Mouse (Mus musculus): ENCODE results near the gene Sgk1. TPM values are rescaled to one million over a fixed set of nuclear protein-coding genes. Genes with fewer than 3 reads are reported as not detected.

Sgk1 gene
- polyA plus RNA-seq, 1 experiment from 2014 or later, result 29.6 TPM

- H3K27ac ChIP-seq (ENCODE audit: low read depth), result peak overlapping the region; percentile 91
- ATAC-seq (replicated peaks; ENCODE audit: low FRiP score, low TSS enrichment, low read depth), result peak; percentile 76
- peak; percentile 71 for DNase-seq (ENCODE audit: low spot score)
- peak overlapping the region; percentile 84 for H3K4me2 ChIP-seq (ENCODE audit: low read length)
- H3K36me3 ChIP-seq (ENCODE audit: control insufficient read depth, insufficient read depth, low read length), result peaks cover 18% of the 10 kb centered on the region
- peak overlapping the region; percentile 76 for H3K4me3 ChIP-seq (ENCODE audit: low read depth, low read length)
- no peaks in the 10 kb centered on the region for H3K9me3 ChIP-seq (ENCODE audit: control insufficient read depth, low read length)
- WGBS, result under 1% methylated on average over 59 of the region's 60 CpGs
- H3K27me3 ChIP-seq (replicated peaks; ENCODE audit: control insufficient read depth, insufficient read depth, low read length), result peaks cover 12% of the 10 kb centered on the region; the same call in 1 of the 2 replicates
- peak overlapping the region; percentile 70 for H3K9ac ChIP-seq (ENCODE audit: low read length)
- peaks cover 13% of the 10 kb centered on the region for H3K4me1 ChIP-seq (replicated peaks; ENCODE audit: control insufficient read depth, insufficient read depth, low read length)
Observed at GRCm38 (mm10) chr10:21993515-21994373, 111.8 kb downstream of the Sgk1 start.

GRCm38 (mm10) chr10:21994431-21994914 is 112.5 kb downstream of the Sgk1 start:
- Histone ChIP-seq H3K27ac (ENCODE audit: low read depth) (peak overlapping the region; percentile 91), H3K4me2 (ENCODE audit: low read length) (peak overlapping the region; percentile 84), H3K27me3 (replicated peaks; ENCODE audit: control insufficient read depth, insufficient read depth, low read length) (peaks cover 12% of the 10 kb centered on the region; the same call in 1 of the 2 replicates), H3K36me3 (ENCODE audit: control insufficient read depth, insufficient read depth, low read length) (peaks cover 24% of the 10 kb centered on the region), H3K9me3 (ENCODE audit: control insufficient read depth, low read length) (no peaks in the 10 kb centered on the region), H3K9ac (ENCODE audit: low read length) (peak overlapping the region; percentile 70), H3K4me3 (ENCODE audit: low read depth, low read length) (peak overlapping the region; percentile 76), H3K4me1 (replicated peaks; ENCODE audit: control insufficient read depth, insufficient read depth, low read length) (peaks cover 15% of the 10 kb centered on the region)
- under 1% methylated on average over 35 of the region's 40 CpGs for WGBS
- DNase-seq (ENCODE audit: low spot score) (peak; percentile 95), ATAC-seq (replicated peaks; ENCODE audit: low FRiP score, low TSS enrichment, low read depth) (peak; percentile 95)

GRCm38 (mm10) chr10:21995221-21995620 is 113.2 kb downstream of the Sgk1 start:
- peak overlapping the region; percentile 76 for H3K4me3 ChIP-seq (ENCODE audit: low read depth, low read length)
- no peak overlapping the region for H3K27ac ChIP-seq (ENCODE audit: low read depth)
- ATAC-seq (replicated peaks; ENCODE audit: low FRiP score, low TSS enrichment, low read depth), result no peak
- H3K4me2 ChIP-seq (ENCODE audit: low read length), result peak overlapping the region; percentile 84
- 7% methylated on average over 12 of the region's 12 CpGs for WGBS
- H3K9me3 ChIP-seq (ENCODE audit: control insufficient read depth, low read length), result no peaks in the 10 kb centered on the region
- DNase-seq (ENCODE audit: low spot score), result peak; percentile 63
- peaks cover 12% of the 10 kb centered on the region; the same call in 1 of the 2 replicates for H3K27me3 ChIP-seq (replicated peaks; ENCODE audit: control insufficient read depth, insufficient read depth, low read length)
- H3K4me1 ChIP-seq (replicated peaks; ENCODE audit: control insufficient read depth, insufficient read depth, low read length), result peaks cover 15% of the 10 kb centered on the region
- H3K36me3 ChIP-seq (ENCODE audit: control insufficient read depth, insufficient read depth, low read length), result peaks cover 24% of the 10 kb centered on the region
- H3K9ac ChIP-seq (ENCODE audit: low read length), result peak overlapping the region; percentile 62

- ATAC-seq (replicated peaks; ENCODE audit: low FRiP score, low TSS enrichment, low read depth) (no peak), DNase-seq (ENCODE audit: low spot score) (peak; percentile 94)
- Histone ChIP-seq H3K27ac (ENCODE audit: low read depth) (no peak overlapping the region), H3K36me3 (ENCODE audit: control insufficient read depth, insufficient read depth, low read length) (peaks cover 24% of the 10 kb centered on the region), H3K4me3 (ENCODE audit: low read depth, low read length) (peak overlapping the region; percentile 76), H3K4me1 (replicated peaks; ENCODE audit: control insufficient read depth, insufficient read depth, low read length) (peaks cover 15% of the 10 kb centered on the region), H3K27me3 (replicated peaks; ENCODE audit: control insufficient read depth, insufficient read depth, low read length) (peaks cover 12% of the 10 kb centered on the region; the same call in 1 of the 2 replicates), H3K4me2 (ENCODE audit: low read length) (peak overlapping the region; percentile 84), H3K9me3 (ENCODE audit: control insufficient read depth, low read length) (no peaks in the 10 kb centered on the region), H3K9ac (ENCODE audit: low read length) (0 out of 2 replicates have a peak overlapping the region, but pooled peaks have one; percentile 13)
- 55% methylated on average over 11 of the region's 11 CpGs for WGBS
Observed at GRCm38 (mm10) chr10:21995661-21996308, 113.8 kb downstream of the Sgk1 start.

- H3K27ac ChIP-seq (ENCODE audit: low read depth), result no peak overlapping the region
- ATAC-seq (replicated peaks; ENCODE audit: low FRiP score, low TSS enrichment, low read depth), result no peak
Observed at GRCm38 (mm10) chr10:21996660-21997447, 114.9 kb downstream of the Sgk1 start.

GRCm38 (mm10) chr10:21997550-21998204 is 115.7 kb downstream of the Sgk1 start:
- no peak for DNase-seq (ENCODE audit: low spot score)
- no peak for ATAC-seq (replicated peaks; ENCODE audit: low FRiP score, low TSS enrichment, low read depth)

More at GRCm38 (mm10) chr10:21996660-21997447, 114.9 kb downstream of the Sgk1 start:
- no peak overlapping the region for H3K9ac ChIP-seq (ENCODE audit: low read length)
- peaks cover 24% of the 10 kb centered on the region for H3K36me3 ChIP-seq (ENCODE audit: control insufficient read depth, insufficient read depth, low read length)
- H3K4me2 ChIP-seq (ENCODE audit: low read length), result peak overlapping the region; percentile 84; the same call in 1 of the 2 replicates
- no peak overlapping the region for H3K4me3 ChIP-seq (ENCODE audit: low read depth, low read length)
- no peaks in the 10 kb centered on the region for H3K9me3 ChIP-seq (ENCODE audit: control insufficient read depth, low read length)
- peaks cover 9% of the 10 kb centered on the region; the same call in 1 of the 2 replicates for H3K27me3 ChIP-seq (replicated peaks; ENCODE audit: control insufficient read depth, insufficient read depth, low read length)
- peaks cover 15% of the 10 kb centered on the region for H3K4me1 ChIP-seq (replicated peaks; ENCODE audit: control insufficient read depth, insufficient read depth, low read length)
- 90% methylated on average over 14 of the region's 14 CpGs for WGBS
- DNase-seq (ENCODE audit: low spot score), result no peak

GRCm38 (mm10) chr10:21998503-21999180 is 116.7 kb downstream of the Sgk1 start:
- H3K27me3 ChIP-seq (replicated peaks; ENCODE audit: control insufficient read depth, insufficient read depth, low read length), result no peaks in the 10 kb centered on the region
- no peak overlapping the region for H3K27ac ChIP-seq (ENCODE audit: low read depth)
- peaks cover 24% of the 10 kb centered on the region for H3K36me3 ChIP-seq (ENCODE audit: control insufficient read depth, insufficient read depth, low read length)
- ATAC-seq (replicated peaks; ENCODE audit: low FRiP score, low TSS enrichment, low read depth) (no peak), DNase-seq (ENCODE audit: low spot score) (no peak)
- H3K9me3 ChIP-seq (ENCODE audit: control insufficient read depth, low read length), result no peaks in the 10 kb centered on the region
- 87% methylated on average over 28 of the region's 28 CpGs for WGBS
- H3K4me1 ChIP-seq (replicated peaks; ENCODE audit: control insufficient read depth, insufficient read depth, low read length), result 0 out of 2 replicates have a peak, but pooled peaks cover 5% of the 10 kb centered on the region
- H3K9ac ChIP-seq (ENCODE audit: low read length), result no peak overlapping the region
- peak overlapping the region; percentile 16; the same call in 1 of the 2 replicates for H3K4me2 ChIP-seq (ENCODE audit: low read length)
- no peak overlapping the region; the same call in 1 of the 2 replicates for H3K4me3 ChIP-seq (ENCODE audit: low read depth, low read length)

More at GRCm38 (mm10) chr10:21997550-21998204, 115.7 kb downstream of the Sgk1 start:
- no peak overlapping the region for H3K27ac ChIP-seq (ENCODE audit: low read depth)
- no peaks in the 10 kb centered on the region for H3K9me3 ChIP-seq (ENCODE audit: control insufficient read depth, low read length)
- H3K4me1 ChIP-seq (replicated peaks; ENCODE audit: control insufficient read depth, insufficient read depth, low read length), result peaks cover 8% of the 10 kb centered on the region
- H3K4me2 ChIP-seq (ENCODE audit: low read length), result 0 out of 2 replicates have a peak overlapping the region, but pooled peaks have one; percentile 16
- WGBS, result 88% methylated on average over 12 of the region's 12 CpGs
- H3K9ac ChIP-seq (ENCODE audit: low read length), result no peak overlapping the region
- peaks cover 1% of the 10 kb centered on the region; the same call in 1 of the 2 replicates for H3K27me3 ChIP-seq (replicated peaks; ENCODE audit: control insufficient read depth, insufficient read depth, low read length)
- H3K36me3 ChIP-seq (ENCODE audit: control insufficient read depth, insufficient read depth, low read length), result peaks cover 24% of the 10 kb centered on the region
- no peak overlapping the region for H3K4me3 ChIP-seq (ENCODE audit: low read depth, low read length)

Data from intestine, embryonic 14.5 days (tissue).